Mouse (Mus musculus) subcutaneous adipose tissue, adult 2 months (tissue): Measurements from ENCODE around the gene Arhgef25. TPM values are rescaled to one million over a fixed set of nuclear protein-coding genes. Genes with fewer than 3 reads are reported as not detected.

Source experiments
- polyA plus RNA-seq: library from polyadenylated mRNA; depleted of rRNA; stranded (reverse); fragments of >200 nt; gene quantifications from 2 replicates; pipeline ENCODE4 v1.2.3, GENCODE M21; 2012; ENCODE audit warnings: low replicate concordance; rRNA removed

Arhgef25 gene
- polyA plus RNA-seq: 29.9 and 129 TPM in 2 replicates

GRCm38 (mm10) chr10:127189651-127190381 lies at the start of gene Arhgef25:
Gene Arhgef25, minus strand, starts transcription at chr10:127190083.

DNA sequence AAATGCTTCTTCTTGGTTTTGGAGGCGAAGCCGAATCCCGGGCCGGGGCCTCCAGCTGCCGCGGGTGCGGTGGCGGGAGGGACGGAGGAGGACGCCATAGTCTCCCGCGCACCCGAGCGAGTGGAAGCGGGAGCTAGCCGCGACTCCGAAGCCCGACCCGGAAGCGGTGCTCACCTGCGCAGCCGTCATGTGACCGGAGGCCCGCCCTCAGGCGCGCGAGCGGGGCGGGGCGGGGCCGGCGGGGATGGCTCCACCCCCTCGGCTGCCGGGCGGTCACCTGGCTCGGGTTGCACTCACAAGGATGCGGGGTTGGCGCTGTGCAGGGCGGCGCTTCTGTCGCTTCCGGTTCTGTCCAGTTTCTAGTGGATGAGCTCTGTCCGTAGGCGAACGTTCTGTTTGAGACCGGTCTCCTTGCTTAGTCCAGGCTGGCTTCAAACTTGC lies 21.6 kb upstream of the Arhgef25 start, which contains the start of gene Pip4k2c:
Pip4k2c (minus strand) TSS at position 172 of the 441 bp plus-strand sequence.

DNA sequence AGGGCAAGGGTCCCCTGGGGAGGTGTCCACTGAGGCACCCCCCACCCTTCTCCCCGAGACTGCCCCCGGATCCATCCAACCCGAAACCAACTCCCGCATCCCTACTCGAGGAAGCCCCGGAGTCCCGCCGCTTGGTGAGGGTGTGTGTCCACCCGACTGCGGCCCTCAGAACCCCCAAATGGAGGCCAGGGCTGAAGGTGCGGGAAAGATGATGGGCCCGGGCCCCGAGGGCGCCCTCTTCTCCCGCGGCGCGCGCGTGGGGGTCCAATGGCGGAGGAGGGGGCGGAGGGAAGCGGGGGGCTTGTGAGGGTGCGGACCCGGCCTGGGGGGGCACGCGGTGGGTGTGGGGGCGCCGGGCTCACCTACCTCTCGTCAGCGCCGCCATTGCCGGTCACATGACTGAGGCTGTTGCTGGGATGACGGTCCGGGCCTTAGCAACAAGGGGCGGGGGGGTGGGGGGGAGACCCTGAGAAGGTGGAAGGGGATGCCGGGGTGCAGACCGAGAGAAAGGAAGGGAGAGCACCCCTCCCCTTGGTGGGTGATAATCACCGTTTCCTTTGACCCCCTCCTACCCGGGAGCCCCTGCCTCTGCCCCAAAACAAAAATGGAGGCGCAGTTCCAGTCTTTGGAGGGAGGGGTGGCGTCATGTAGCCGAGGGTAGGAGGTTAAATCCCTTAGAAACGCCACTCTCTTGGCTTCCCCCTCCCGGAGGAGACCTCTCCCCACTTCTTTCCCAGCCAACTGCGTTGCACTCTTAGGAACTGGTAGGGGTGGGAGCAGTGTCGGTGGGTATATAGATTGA lies 5.6 kb upstream of the Arhgef25 start, which contains the start of gene Dtx3:
Dtx3 (minus strand) TSS at position 401 of the 802 bp plus-strand sequence.

DNA sequence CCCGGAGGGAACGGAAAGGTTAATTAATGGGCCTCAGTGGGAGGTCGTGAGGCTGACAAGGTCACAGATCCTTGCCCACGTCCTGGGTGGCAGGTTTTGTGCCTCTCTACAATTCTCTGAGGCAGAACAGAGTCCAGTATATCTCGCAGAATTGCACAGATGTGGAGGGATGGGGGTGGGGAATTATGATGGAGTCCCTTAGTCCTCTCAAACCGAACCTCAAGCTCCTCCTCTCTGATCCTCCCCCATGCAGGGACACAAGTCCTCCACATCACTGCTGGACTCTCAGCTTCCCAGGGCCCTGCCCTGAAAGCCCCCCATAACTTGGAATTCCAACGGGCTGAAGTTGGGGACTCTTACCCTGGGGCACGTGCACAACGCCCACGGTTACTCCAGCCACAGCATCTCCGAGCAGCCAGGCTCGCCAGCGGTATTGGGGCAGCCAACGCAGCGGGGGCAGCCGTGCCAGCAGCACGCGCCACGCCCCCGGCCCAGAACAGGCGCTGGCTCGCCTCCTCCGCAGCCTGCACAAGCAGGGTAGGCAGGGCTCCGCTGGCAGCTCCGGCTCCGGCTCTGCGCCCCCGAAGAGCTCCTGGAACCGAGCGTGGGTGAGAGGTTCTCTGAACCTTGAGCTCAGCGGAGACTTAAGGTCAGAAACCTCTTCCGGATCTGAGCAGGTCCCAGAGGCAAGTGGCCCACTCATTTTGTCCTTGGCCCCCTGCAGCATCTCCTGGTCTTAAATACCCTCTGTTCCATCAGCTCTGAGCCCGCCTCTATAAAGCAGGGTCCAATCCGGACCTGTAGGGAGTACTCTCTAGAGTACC lies 9.8 kb downstream of the Arhgef25 start, which contains the start of gene Slc26a10:
Slc26a10 (minus strand) TSS at position 775 of the 824 bp plus-strand sequence.

DNA sequence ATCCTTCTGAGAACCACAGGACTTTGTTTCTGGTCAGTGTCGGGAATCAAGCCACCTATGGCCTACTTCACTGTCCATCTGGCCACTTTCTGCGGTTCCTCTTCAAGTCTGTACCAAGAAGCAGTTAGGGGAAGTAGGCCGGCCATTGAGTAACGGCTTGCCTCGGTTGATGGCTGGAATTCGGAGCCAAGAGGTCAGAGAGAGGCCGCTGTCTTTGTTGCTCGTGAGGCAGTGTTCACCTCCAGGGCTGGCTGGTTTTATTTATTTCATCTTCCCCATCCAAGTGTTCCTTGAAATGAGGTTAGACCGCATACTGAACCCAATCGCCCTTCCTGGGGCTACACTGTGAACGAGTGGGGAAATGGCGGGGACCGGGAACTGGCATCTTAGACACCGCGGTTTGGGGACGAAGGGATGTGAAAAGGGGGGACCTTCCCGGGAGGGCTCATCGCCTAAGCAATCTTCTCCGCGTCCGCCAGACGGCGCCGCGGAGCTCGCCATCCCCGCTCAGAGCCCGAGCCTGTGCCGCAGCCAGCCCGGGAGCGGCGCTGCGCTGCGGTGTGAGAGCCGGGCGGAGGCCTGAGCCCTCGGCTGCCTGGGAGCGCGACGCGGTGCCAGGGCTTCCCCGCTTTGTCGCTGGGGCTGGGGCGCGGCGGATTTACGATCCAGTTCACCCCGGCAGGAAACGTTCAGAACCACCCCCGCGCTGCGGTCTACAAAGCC lies 25.1 kb downstream of the Arhgef25 start, which contains the start of gene B4galnt1:
B4galnt1 (plus strand) TSS at position 595 of the 723 bp plus-strand sequence.

Other genes with a start within 250 kb of the Arhgef25 start
- 143 and 242 TPM in 2 replicates for gene Ctdsp2, start 211.4 kb downstream of the Arhgef25 start, polyA plus RNA-seq
- 0.09 and 2.4 TPM in 2 replicates for gene Avil, start 189.4 kb downstream of the Arhgef25 start, polyA plus RNA-seq
- gene Tsfm, start 159.2 kb downstream of the Arhgef25 start, polyA plus RNA-seq: 43.6 and 44.6 TPM in 2 replicates
- 18.2 and 43.8 TPM in 2 replicates for gene Mettl1, start 148.7 kb downstream of the Arhgef25 start, polyA plus RNA-seq
- 0.13 and 1.5 TPM in 2 replicates for gene Eef1akmt3, start 148.6 kb downstream of the Arhgef25 start, polyA plus RNA-seq
- gene Cyp27b1, start 141.8 kb downstream of the Arhgef25 start, polyA plus RNA-seq: 0.37 and 0.60 TPM in 2 replicates
- gene March9, start 129.9 kb downstream of the Arhgef25 start, polyA plus RNA-seq: 1.2 and 10.2 TPM in 2 replicates
- 148 and 541 TPM in 2 replicates for gene Cdk4, start 126.5 kb downstream of the Arhgef25 start, polyA plus RNA-seq
- gene Tspan31, start 119.8 kb downstream of the Arhgef25 start, polyA plus RNA-seq: 121 and 174 TPM in 2 replicates
- 4.8 and 25.1 TPM in 2 replicates for gene Agap2, start 114.8 kb downstream of the Arhgef25 start, polyA plus RNA-seq
- gene Os9, start 69.0 kb downstream of the Arhgef25 start, polyA plus RNA-seq: 95.7 and 99.4 TPM in 2 replicates
- 9.0 and 26.1 TPM in 2 replicates for gene B4galnt1, start 24.9 kb downstream of the Arhgef25 start, polyA plus RNA-seq
- 2.3 and 4.2 TPM in 2 replicates for gene Slc26a10, start 9.4 kb downstream of the Arhgef25 start, polyA plus RNA-seq
- 173 and 346 TPM in 2 replicates for gene Dtx3, start 5.6 kb upstream of the Arhgef25 start, polyA plus RNA-seq
- 38.6 and 48.2 TPM in 2 replicates for gene Pip4k2c, start 21.5 kb upstream of the Arhgef25 start, polyA plus RNA-seq
- 3.6 and 7.9 TPM in 2 replicates for gene Kif5a, start 73.3 kb upstream of the Arhgef25 start, polyA plus RNA-seq
- gene Dctn2, start 76.3 kb upstream of the Arhgef25 start, polyA plus RNA-seq: 266 and 298 TPM in 2 replicates
- gene Mbd6, start 98.9 kb upstream of the Arhgef25 start, polyA plus RNA-seq: 31.4 and 44.7 TPM in 2 replicates
- gene Mars, start 121.7 kb upstream of the Arhgef25 start, polyA plus RNA-seq: 66.5 and 79.6 TPM in 2 replicates
- gene Arhgap9, start 131.9 kb upstream of the Arhgef25 start, polyA plus RNA-seq: 8.7 and 11.8 TPM in 2 replicates
- gene Gli1, start 151.9 kb upstream of the Arhgef25 start, polyA plus RNA-seq: 4.5 and 159 TPM in 2 replicates
- 0.03 TPM in 1 of 2 replicates, not detected in the other for gene Inhbe, start 164.3 kb upstream of the Arhgef25 start, polyA plus RNA-seq
- not detected in 2 replicates for gene Inhbc, start 180.3 kb upstream of the Arhgef25 start, polyA plus RNA-seq
- 68.8 and 82.7 TPM in 2 replicates for gene R3hdm2, start 190.2 kb upstream of the Arhgef25 start, polyA plus RNA-seq